Mouse (Mus musculus): ENCODE measurements around the gene Lypd5.

DNA sequence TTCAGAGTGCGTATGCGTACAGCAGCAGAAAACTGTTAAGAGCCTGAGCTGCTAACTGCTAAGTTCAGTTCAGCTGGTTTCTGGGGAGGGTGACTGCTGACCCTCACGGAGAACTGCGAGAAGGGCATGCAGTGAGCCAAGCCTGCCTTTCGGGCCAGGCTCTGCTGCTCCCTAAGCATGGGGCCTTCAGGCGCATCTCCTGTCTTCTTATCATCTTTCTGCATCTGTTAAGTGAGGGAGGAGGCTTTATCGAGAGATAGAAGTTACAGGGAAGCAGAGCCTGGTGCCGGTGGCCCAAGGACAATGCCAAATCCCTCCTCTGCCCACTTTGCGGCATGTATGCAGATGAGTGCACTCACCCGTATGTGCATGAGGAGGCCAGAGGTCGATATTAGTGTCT lies 47.8 kb downstream of the Lypd5 start:
- TF ChIP-seq CTCF (IDR thresholded peaks at IDR 0.05; ENCODE audit: insufficient read depth, low read depth, low read length) = no peak
- TF ChIP-seq POLR2A (IDR thresholded peaks at IDR 0.05; ENCODE audit: insufficient read depth, low read depth, low read length) = no peak

Data from olfactory bulb, adult 2 months (tissue).